ENCODE assay signal across 8 mouse cellular contexts in the genomic region with DNA sequence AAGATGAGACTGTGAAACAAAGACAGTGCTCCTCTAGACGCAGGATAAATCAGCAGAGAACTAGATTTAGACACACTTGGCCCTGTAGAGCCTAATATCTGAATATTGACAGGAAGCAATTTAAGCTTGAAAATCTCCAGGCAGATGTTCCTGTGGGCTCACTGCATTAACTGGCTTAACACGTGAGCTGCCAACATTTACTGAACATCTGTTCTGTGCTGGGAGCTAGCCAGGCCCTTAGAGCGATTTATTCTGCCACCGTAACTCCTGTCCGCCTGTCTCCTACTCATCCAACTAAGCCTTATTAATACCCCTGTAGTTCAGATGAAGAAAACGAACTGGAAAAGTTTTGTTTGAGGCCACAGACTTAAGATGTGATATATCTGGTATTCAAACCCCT. TPM values are rescaled to one million over a fixed set of nuclear protein-coding genes. Genes with fewer than 3 reads are reported as not detected.
DNase-seq lines count a peak whose midpoint lies in the region; ATAC-seq and TF ChIP-seq lines count a peak whose summit lies in the region.

No protein-coding gene starts in this region.

- TF ChIP-seq POLR2A in CH12.LX (IDR thresholded peaks at IDR 0.05; ENCODE audit: low read depth, low read length) = no peak

- TF ChIP-seq CTCF in CH12.LX (conservative IDR thresholded peaks at IDR 0.05 in 1 of 2, IDR thresholded peaks at IDR 0.05 in 1 of 2; ENCODE audit: low read depth in 2 of 2, low read length in 2 of 2) = no peak
- TF ChIP-seq CTCF in liver, postnatal 0 days (IDR thresholded peaks at IDR 0.05; ENCODE audit: low read depth) = no peak

- TF ChIP-seq RAD21 in CH12.LX (IDR thresholded peaks at IDR 0.05; ENCODE audit: low read depth, low read length) = no peak

- H3K9me3 ChIP-seq in heart, embryonic 10.5 days = no peaks in the 10 kb centered on the region
- no peaks in the 10 kb centered on the region for H3K9me3 ChIP-seq in CH12.LX (replicated peaks; ENCODE audit: low read length)
- no peaks in the 10 kb centered on the region for H3K9me3 ChIP-seq in forebrain, embryonic 12.5 days
- H3K9me3 ChIP-seq in liver, postnatal 0 days (ENCODE audit: low read length) = no peaks in the 10 kb centered on the region

- H3K4me2 ChIP-seq in CH12.LX (ENCODE audit: insufficient read depth, low read depth, poor library complexity, severe bottlenecking) = peak overlapping the region; percentile 88
- peak overlapping the region; percentile 81 for H3K4me2 ChIP-seq in forebrain, embryonic 12.5 days
- peak overlapping the region; percentile 91 for H3K4me2 ChIP-seq in liver, postnatal 0 days (ENCODE audit: low read depth, low read length)

- peaks cover 74% of the 10 kb centered on the region for H3K79me2 ChIP-seq in CH12.LX (replicated peaks; ENCODE audit: control insufficient read depth, extremely low read depth, insufficient read depth, poor library complexity, severe bottlenecking)

- DNase-seq in heart, embryonic 10.5 days (ENCODE audit: low spot score) = no peak
- no peak for DNase-seq in heart, postnatal 14 days
- no peak for DNase-seq in CH12.LX (ENCODE audit: extremely low read depth)
- no peak for DNase-seq in liver, postnatal 0 days
- no peak for DNase-seq in layer of hippocampus, postnatal 10 days (ENCODE audit: low spot score in 2 of 2)
- DNase-seq in adrenal gland, postnatal 25 days = no peak

- H3K4me1 ChIP-seq in heart, embryonic 10.5 days = peaks cover 14% of the 10 kb centered on the region
- peaks cover 10 to 42% of the 10 kb centered on the region in 2 experiments; a peak in 2 of 4 replicates for H3K4me1 ChIP-seq in CH12.LX (ENCODE audit: control insufficient read depth in 1 of 2, insufficient read depth in 2 of 2)
- H3K4me1 ChIP-seq in forebrain, embryonic 12.5 days = peaks cover 37% of the 10 kb centered on the region
- H3K4me1 ChIP-seq in liver, postnatal 0 days (ENCODE audit: insufficient read depth) = peaks cover 23% of the 10 kb centered on the region

- in situ Hi-C loops in CH12.LX (cut with MboI; ENCODE audit: low pct_ligation_motif_present, low pct_unique_long_range_greater_than_20kb, low sequenced_read_pairs) = no loop called here

- H3K36me3 ChIP-seq in heart, embryonic 10.5 days = peaks cover 66% of the 10 kb centered on the region
- H3K36me3 ChIP-seq in CH12.LX (replicated peaks in 1 of 2; ENCODE audit: control insufficient read depth in 1 of 2, insufficient read depth in 1 of 2, low read length in 1 of 2) = peaks cover 48 to 68% of the 10 kb centered on the region in 2 experiments
- H3K36me3 ChIP-seq in forebrain, embryonic 12.5 days (replicated peaks) = peaks cover 60% of the 10 kb centered on the region
- peaks cover 48% of the 10 kb centered on the region for H3K36me3 ChIP-seq in liver, postnatal 0 days (replicated peaks; ENCODE audit: insufficient read depth, low read length)

- H3K4me3 ChIP-seq in heart, embryonic 10.5 days = peak overlapping the region; percentile 94
- H3K4me3 ChIP-seq in CH12.LX (replicated peaks in 1 of 3; ENCODE audit: low read depth in 2 of 3, low read length in 2 of 3, poor library complexity in 1 of 3) = peak overlapping the region; percentile 71 to 93 (median 86)
- peak overlapping the region; percentile 80 for H3K4me3 ChIP-seq in forebrain, embryonic 12.5 days (replicated peaks)
- peak overlapping the region; percentile 84 for H3K4me3 ChIP-seq in liver, postnatal 0 days (ENCODE audit: low read depth, low read length)

- H3K27ac ChIP-seq in heart, embryonic 10.5 days = no peak overlapping the region; the same call in 1 of the 2 replicates
- H3K27ac ChIP-seq in CH12.LX (ENCODE audit: insufficient read depth, low read depth) = no peak overlapping the region
- H3K27ac ChIP-seq in forebrain, embryonic 12.5 days = no peak overlapping the region
- H3K27ac ChIP-seq in liver, postnatal 0 days (ENCODE audit: low read depth) = no peak overlapping the region

- no peak for TF ChIP-seq EP300 in CH12.LX (IDR thresholded peaks at IDR 0.05; ENCODE audit: low read length)
- TF ChIP-seq EP300 in liver, postnatal 0 days (IDR thresholded peaks at IDR 0.05; ENCODE audit: low read depth) = no peak

- H3K9ac ChIP-seq in CH12.LX (ENCODE audit: insufficient read depth, low read depth) = peak overlapping the region; percentile 59
- peak overlapping the region; percentile 89 for H3K9ac ChIP-seq in forebrain, embryonic 12.5 days
- H3K9ac ChIP-seq in liver, postnatal 0 days (replicated peaks) = peak overlapping the region; percentile 89

- H3K27me3 ChIP-seq in heart, embryonic 10.5 days (ENCODE audit: insufficient read depth, poor library complexity, severe bottlenecking) = no peaks in the 10 kb centered on the region
- H3K27me3 ChIP-seq in CH12.LX (replicated peaks) = no peaks in the 10 kb centered on the region
- no peaks in the 10 kb centered on the region for H3K27me3 ChIP-seq in forebrain, embryonic 12.5 days
- no peaks in the 10 kb centered on the region for H3K27me3 ChIP-seq in liver, postnatal 0 days (ENCODE audit: insufficient read depth, low read length)

- dilution Hi-C loops in CH12.LX (cut with MboI; ENCODE audit: extremely low pct_ligation_motif_present, extremely low pct_unique_long_range_greater_than_20kb, low sequenced_read_pairs) = no loop called here

- no peak for ATAC-seq in forebrain, embryonic 12.5 days (ENCODE audit: low FRiP score)
- no peak for ATAC-seq in liver, postnatal 0 days
- ATAC-seq in erythroid progenitor cell, adult 5-6 weeks (replicated peaks; ENCODE audit: low FRiP score, poor library complexity, severe bottlenecking) = no peak

- intact Hi-C loops in heart, postnatal 14 days (cut with DNase I) = no loop called here

- 21% methylated on average over 6 of the region's 6 CpGs for WGBS in heart, embryonic 10.5 days
- WGBS in forebrain, embryonic 12.5 days = 21% methylated on average over 6 of the region's 6 CpGs
- 8% methylated on average over 6 of the region's 6 CpGs for WGBS in liver, postnatal 0 days (ENCODE audit: insufficient replicate concordance)

RNA-seq across cellular contexts. Expression of a gene that starts 1.2 kb away (rescaled TPM):
- 79.4 and 86.3 TPM in 2 replicates for polyA plus RNA-seq in heart, embryonic 10.5 days (2016; fragmentation: Nextera tagmentation; extraction: Ambion mirVana)
- 10 to 100 TPM; 41.6 to 42.6 TPM for total RNA-seq in heart, postnatal 14 days (2021)
- total RNA-seq in CH12.LX (2012; rRNA removed) (86.7 and 102 TPM in 2 replicates), CH12.LX (2014; rRNA removed) (58.9 and 64.5 TPM in 2 replicates)
- 267 and 280 TPM in 2 replicates for polyA plus RNA-seq in CH12.LX (2012; ENCODE audit: insufficient read length, low read depth)
- 154 and 155 TPM in 2 replicates for polyA plus RNA-seq in forebrain, embryonic 12.5 days (2016; fragmentation: Nextera tagmentation; extraction: Ambion mirVana)
- 32.5 and 34.0 TPM in 2 replicates for polyA plus RNA-seq in liver, postnatal 0 days (2015; fragmentation: Nextera tagmentation; extraction: Ambion mirVana)
- 100 to 1,000 TPM; 139 to 140 TPM for total RNA-seq in layer of hippocampus, postnatal 10 days (2021)
- total RNA-seq in adrenal gland, postnatal 25 days (2021) = 91.0 and 131 TPM in 2 replicates
- total RNA-seq in erythroid progenitor cell, adult 5-6 weeks (2015; ENCODE audit: low replicate concordance) = 33.5 and 34.4 TPM in 2 replicates
- 85.3 and 103 TPM in 2 replicates for total RNA-seq in erythroid progenitor cell, adult 5-6 weeks (2017; ENCODE audit: low replicate concordance)

RNA-seq across cellular contexts. Expression of a gene that starts 1.3 kb away (rescaled TPM):
- 162 and 200 TPM in 2 replicates for polyA plus RNA-seq in heart, embryonic 10.5 days (2016; fragmentation: Nextera tagmentation; extraction: Ambion mirVana)
- 10 to 100 TPM; 59.5 to 73.7 TPM for total RNA-seq in heart, postnatal 14 days (2021)
- total RNA-seq in CH12.LX (2012; rRNA removed) (155 and 209 TPM in 2 replicates), CH12.LX (2014; rRNA removed) (282 and 342 TPM in 2 replicates)
- polyA plus RNA-seq in CH12.LX (2012; ENCODE audit: insufficient read length, low read depth) = 211 and 249 TPM in 2 replicates
- polyA plus RNA-seq in forebrain, embryonic 12.5 days (2016; fragmentation: Nextera tagmentation; extraction: Ambion mirVana) = 225 and 235 TPM in 2 replicates
- polyA plus RNA-seq in liver, postnatal 0 days (2015; fragmentation: Nextera tagmentation; extraction: Ambion mirVana) = 94.8 and 97.2 TPM in 2 replicates
- 10 to 100 TPM; 80.5 to 85.9 TPM for total RNA-seq in layer of hippocampus, postnatal 10 days (2021)
- 113 and 115 TPM in 2 replicates for total RNA-seq in adrenal gland, postnatal 25 days (2021)
- 91.0 and 168 TPM in 2 replicates for total RNA-seq in erythroid progenitor cell, adult 5-6 weeks (2015; ENCODE audit: low replicate concordance)
- total RNA-seq in erythroid progenitor cell, adult 5-6 weeks (2017; ENCODE audit: low replicate concordance) = 128 and 139 TPM in 2 replicates

RNA-seq across cellular contexts. Expression of a gene that starts 24.8 kb away (rescaled TPM):
- polyA plus RNA-seq in heart, embryonic 10.5 days (2016; fragmentation: Nextera tagmentation; extraction: Ambion mirVana) = 195 and 218 TPM in 2 replicates
- 100 to 1,000 TPM in 1 of 2 experiments, 10 to 100 TPM in 1; 97.2 to 113 TPM for total RNA-seq in heart, postnatal 14 days (2021)
- total RNA-seq in CH12.LX (2012; rRNA removed) (516 and 548 TPM in 2 replicates), CH12.LX (2014; rRNA removed) (317 and 330 TPM in 2 replicates)
- polyA plus RNA-seq in CH12.LX (2012; ENCODE audit: insufficient read length, low read depth) = 441 and 472 TPM in 2 replicates
- polyA plus RNA-seq in forebrain, embryonic 12.5 days (2016; fragmentation: Nextera tagmentation; extraction: Ambion mirVana) = 52.2 and 65.6 TPM in 2 replicates
- 157 and 181 TPM in 2 replicates for polyA plus RNA-seq in liver, postnatal 0 days (2015; fragmentation: Nextera tagmentation; extraction: Ambion mirVana)
- 10 to 100 TPM; 25.5 to 39.0 TPM for total RNA-seq in layer of hippocampus, postnatal 10 days (2021)
- 243 and 311 TPM in 2 replicates for total RNA-seq in adrenal gland, postnatal 25 days (2021)
- total RNA-seq in erythroid progenitor cell, adult 5-6 weeks (2015; ENCODE audit: low replicate concordance) = 42.8 and 47.6 TPM in 2 replicates
- total RNA-seq in erythroid progenitor cell, adult 5-6 weeks (2017; ENCODE audit: low replicate concordance) = 29.4 and 33.0 TPM in 2 replicates

RNA-seq across cellular contexts. Expression of a gene that starts 28.1 kb away (rescaled TPM):
- polyA plus RNA-seq in heart, embryonic 10.5 days (2016; fragmentation: Nextera tagmentation; extraction: Ambion mirVana) = 14.6 and 15.0 TPM in 2 replicates
- 10 to 100 TPM; 27.1 to 27.8 TPM for total RNA-seq in heart, postnatal 14 days (2021)
- total RNA-seq in CH12.LX (2012; rRNA removed) (13.9 and 15.3 TPM in 2 replicates), CH12.LX (2014; rRNA removed) (10.6 and 11.4 TPM in 2 replicates)
- 11.7 and 12.3 TPM in 2 replicates for polyA plus RNA-seq in CH12.LX (2012; ENCODE audit: insufficient read length, low read depth)
- 19.5 and 20.3 TPM in 2 replicates for polyA plus RNA-seq in forebrain, embryonic 12.5 days (2016; fragmentation: Nextera tagmentation; extraction: Ambion mirVana)
- polyA plus RNA-seq in liver, postnatal 0 days (2015; fragmentation: Nextera tagmentation; extraction: Ambion mirVana) = 4.4 and 5.5 TPM in 2 replicates
- 10 to 100 TPM; 13.7 to 15.0 TPM for total RNA-seq in layer of hippocampus, postnatal 10 days (2021)
- 35.1 and 38.5 TPM in 2 replicates for total RNA-seq in adrenal gland, postnatal 25 days (2021)
- total RNA-seq in erythroid progenitor cell, adult 5-6 weeks (2015; ENCODE audit: low replicate concordance) = 4.2 and 13.7 TPM in 2 replicates
- total RNA-seq in erythroid progenitor cell, adult 5-6 weeks (2017; ENCODE audit: low replicate concordance) = 8.1 and 8.5 TPM in 2 replicates

RNA-seq across cellular contexts. Expression of a gene that starts 28.2 kb away (rescaled TPM):
- polyA plus RNA-seq in heart, embryonic 10.5 days (2016; fragmentation: Nextera tagmentation; extraction: Ambion mirVana) = 38.8 and 53.3 TPM in 2 replicates
- 10 to 100 TPM; 10.3 to 12.4 TPM for total RNA-seq in heart, postnatal 14 days (2021)
- 59.2 and 68.4 TPM in 2 replicates for total RNA-seq in CH12.LX (2012; rRNA removed)
- 70.7 and 75.2 TPM in 2 replicates for total RNA-seq in CH12.LX (2014; rRNA removed)
- 54.6 and 56.3 TPM in 2 replicates for polyA plus RNA-seq in CH12.LX (2012; ENCODE audit: insufficient read length, low read depth)
- 65.7 and 69.5 TPM in 2 replicates for polyA plus RNA-seq in forebrain, embryonic 12.5 days (2016; fragmentation: Nextera tagmentation; extraction: Ambion mirVana)
- 18.1 and 19.3 TPM in 2 replicates for polyA plus RNA-seq in liver, postnatal 0 days (2015; fragmentation: Nextera tagmentation; extraction: Ambion mirVana)
- 10 to 100 TPM; 29.7 to 30.5 TPM for total RNA-seq in layer of hippocampus, postnatal 10 days (2021)
- total RNA-seq in adrenal gland, postnatal 25 days (2021) = 22.9 and 23.2 TPM in 2 replicates
- total RNA-seq in erythroid progenitor cell, adult 5-6 weeks (2015; ENCODE audit: low replicate concordance) = 29.8 and 37.8 TPM in 2 replicates
- 33.1 and 36.8 TPM in 2 replicates for total RNA-seq in erythroid progenitor cell, adult 5-6 weeks (2017; ENCODE audit: low replicate concordance)
